Mouse (Mus musculus) CD4-positive, CD25-positive, alpha-beta regulatory T cell, adult 4 months (primary cell): Measurements from ENCODE around the gene Whamm. TPM values are rescaled to one million over a fixed set of nuclear protein-coding genes. Genes with fewer than 3 reads are reported as not detected.
A peak's percentile ranks its signal among the peaks of the same experiment; 100 is the strongest.

Experiments used
- ATAC-seq: one replicate; pipeline ENCODE4 v1.8.0; 2017
- polyA plus RNA-seq, 2 experiments: library from polyadenylated mRNA; unstranded; fragments of 100-300 nt; shearing (Covaris generic); gene quantifications; one replicate each; pipeline ENCODE4 v1.2.1; 2017

Whamm gene
- 1 to 10 TPM; 3.1 to 5.5 TPM for polyA plus RNA-seq

GRCm38 (mm10) chr7:81571108-81571940 lies at the start of gene Whamm:
TSS of gene Whamm (plus strand) at chr7:81571266.
- peak; percentile 95 for ATAC-seq

DNA sequence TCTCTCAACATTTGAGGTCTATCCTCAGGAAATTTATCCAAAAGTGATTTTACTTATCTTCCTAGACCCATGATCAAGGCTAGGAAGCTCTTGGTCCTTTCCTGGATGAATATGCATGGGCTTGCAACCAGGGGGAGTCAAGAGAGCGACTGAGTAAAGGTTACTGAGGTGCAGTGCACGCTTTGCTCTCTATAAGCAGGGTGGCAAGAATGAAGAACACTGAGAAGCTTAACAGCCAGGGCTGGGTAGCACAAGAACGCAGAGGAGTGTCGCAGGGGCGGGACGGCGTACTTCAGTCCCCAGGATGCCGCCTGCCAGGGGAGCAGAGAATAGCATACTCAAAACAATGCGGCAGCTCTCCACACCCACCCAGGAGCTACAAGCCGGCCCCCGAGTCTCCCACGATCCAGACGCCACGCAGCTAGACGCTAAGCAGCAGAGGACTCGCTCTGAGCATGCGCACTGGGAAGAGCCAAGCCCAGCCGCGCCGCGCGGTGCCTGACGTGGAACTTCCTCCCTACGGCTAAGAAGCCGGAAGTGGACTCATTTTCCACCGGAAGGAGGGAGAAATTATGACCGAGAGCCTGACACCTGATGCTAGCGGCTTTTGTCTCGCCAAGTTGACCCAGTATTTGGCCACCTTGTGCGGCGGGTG lies 47.9 kb upstream of the Whamm start:
- peak; percentile 95 for ATAC-seq

DNA sequence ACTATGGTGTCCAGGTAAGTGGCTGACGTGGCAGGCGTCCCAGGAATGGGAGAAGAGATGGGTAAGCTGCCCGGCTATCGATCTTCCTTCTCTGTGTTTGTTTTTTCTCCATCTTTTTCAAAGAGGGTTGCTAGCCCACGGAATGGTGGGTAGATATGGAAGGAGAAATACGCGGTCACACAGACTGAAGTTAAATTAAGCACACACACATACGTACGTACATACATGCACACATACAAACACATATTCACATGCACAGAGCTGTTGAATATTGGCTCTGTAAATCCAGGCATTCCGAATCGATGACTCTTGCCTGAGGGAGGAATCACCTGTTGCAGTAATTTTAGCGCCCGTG lies 47.4 kb upstream of the Whamm start:
- ATAC-seq, result peak; percentile 42

DNA sequence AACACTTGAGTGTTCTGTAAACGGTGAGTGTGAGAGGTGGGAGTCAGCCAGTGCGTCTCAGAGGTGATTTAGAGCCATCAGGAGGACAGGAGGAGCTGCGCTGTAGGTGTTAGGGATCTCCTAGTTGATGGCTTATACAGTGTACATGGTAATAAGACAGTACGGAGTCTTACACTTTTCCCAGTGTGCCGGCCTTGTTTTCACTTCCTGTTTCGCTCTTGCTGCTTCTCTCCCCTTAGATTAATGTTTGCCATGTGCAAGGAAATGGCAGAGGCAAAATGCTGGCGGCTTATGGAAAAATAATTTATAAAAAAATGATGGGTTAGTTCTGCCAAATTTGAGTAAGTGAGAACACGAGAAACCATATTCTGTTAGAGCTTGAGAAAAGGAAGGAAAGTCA lies 42.1 kb upstream of the Whamm start:
- no peak for ATAC-seq

GRCm38 (mm10) chr7:81531462-81531861 lies 39.6 kb upstream of the Whamm start:
- ATAC-seq, result no peak

GRCm38 (mm10) chr7:81536478-81536877 lies 34.6 kb upstream of the Whamm start:
- ATAC-seq, result no peak

- peak; percentile 81 for ATAC-seq
Observed at GRCm38 (mm10) chr7:81538070-81538675, 32.9 kb upstream of the Whamm start.

DNA sequence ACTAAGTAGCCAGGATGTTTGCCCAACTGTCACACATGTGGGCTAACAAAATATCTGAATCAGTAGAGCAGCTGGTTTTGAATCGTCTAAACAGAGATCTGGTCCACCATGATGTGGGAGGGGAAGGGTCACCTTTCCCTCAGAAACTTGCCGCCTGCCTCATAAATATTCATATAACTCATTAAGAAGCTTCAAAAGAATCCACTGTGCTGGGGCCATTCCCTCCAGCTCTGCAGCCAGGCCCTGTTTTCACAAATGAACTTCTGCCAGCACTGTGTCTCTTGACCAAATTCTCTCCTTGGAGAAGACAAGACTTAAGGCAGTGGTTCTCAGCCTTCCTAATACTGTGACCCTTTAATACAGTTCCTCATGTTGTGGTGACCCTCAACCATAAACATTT lies 31.5 kb upstream of the Whamm start:
- no peak for ATAC-seq

GRCm38 (mm10) chr7:81540999-81541398 lies 30.1 kb upstream of the Whamm start:
- no peak for ATAC-seq

DNA sequence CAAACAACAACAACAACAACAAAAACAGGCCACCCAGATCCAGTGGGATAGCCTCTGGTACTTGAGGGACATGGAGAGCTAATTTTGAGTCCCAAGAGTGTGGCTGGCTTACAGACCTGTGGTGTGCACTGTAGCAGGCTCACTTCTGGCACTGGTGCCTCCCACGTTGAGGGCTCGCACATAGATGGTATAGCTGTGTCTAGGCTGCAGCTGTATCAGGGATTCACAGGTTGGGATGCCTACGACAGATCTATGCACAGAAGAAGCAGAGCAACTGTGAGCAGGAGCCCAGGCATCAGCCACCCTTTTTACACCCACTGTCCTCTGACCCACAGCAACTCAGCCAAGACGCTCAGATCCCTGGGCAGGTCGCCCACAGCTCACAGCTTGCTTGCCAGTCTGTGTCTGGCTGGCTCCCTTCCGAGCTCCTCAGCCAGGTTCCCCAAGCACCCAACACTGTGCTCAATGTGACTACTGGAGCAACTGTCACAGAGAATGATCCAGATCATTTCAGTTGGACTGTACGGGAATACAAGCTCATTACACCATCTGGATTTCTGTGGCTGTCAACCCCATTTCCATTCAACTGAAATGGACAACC lies 29.0 kb upstream of the Whamm start:
- ATAC-seq, result no peak

DNA sequence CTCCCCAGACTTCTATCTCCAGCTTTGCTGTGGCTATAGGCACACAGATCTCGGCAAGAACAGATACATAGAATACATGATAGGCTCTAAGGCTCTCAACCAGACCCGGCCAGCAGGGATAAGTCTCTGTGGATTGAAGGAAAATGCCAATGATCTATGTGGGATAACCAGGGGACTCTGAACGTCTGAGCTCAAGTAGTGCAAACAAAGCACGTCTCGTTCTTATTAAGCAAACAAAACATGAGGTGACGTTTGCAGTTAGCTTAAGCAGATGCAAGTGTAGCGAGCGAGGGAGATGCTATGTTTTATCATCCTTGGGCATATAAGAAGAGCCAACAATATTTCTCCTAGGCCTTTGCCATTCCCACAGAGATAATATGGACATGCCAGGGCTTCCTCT lies 28.1 kb upstream of the Whamm start:
- no peak for ATAC-seq

- peak; percentile 68 for ATAC-seq
Observed at GRCm38 (mm10) chr7:81548864-81549263, 22.2 kb upstream of the Whamm start.

- no peak for ATAC-seq
Observed at GRCm38 (mm10) chr7:81553589-81553988, 17.5 kb upstream of the Whamm start.

DNA sequence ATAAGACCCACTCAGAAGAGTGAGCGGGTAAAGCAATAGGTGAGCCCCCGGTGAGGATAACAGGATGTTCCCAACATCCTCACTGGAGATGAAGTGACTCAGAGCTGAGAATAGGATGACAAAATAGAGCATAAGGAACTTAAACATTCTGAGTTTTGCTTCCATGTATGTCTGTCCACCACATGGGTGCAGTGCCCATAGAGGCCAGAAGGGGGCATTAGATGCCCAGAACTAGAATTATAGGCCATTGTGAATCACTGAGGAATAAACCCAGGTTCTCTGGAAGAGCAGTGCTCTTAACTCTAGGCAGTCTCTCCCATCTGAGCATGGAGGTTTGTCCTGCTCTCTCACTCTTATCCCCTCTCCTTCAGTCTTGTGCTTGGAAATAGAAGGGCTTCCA lies 16.7 kb upstream of the Whamm start:
- ATAC-seq, result no peak

DNA sequence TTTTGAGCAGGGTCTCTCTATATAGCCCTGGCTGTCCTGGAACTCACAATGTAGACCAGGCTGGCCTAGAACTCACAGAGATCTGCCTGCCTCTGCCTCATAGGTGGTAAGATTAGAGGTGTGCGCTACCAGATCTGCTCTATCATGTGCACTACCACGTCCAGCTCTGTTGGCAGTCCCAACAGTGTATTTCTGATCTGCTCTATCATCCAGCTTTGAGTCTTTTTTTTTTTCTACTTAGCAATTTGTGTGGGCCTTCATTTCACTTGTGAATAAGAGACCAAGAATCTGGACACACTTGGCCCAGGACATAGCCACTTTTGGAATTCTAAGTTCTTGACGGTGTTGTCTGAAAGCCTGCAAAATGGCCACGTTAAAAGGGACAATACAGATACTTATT lies 14.2 kb upstream of the Whamm start:
- no peak for ATAC-seq

GRCm38 (mm10) chr7:81557252-81557984 lies 13.6 kb upstream of the Whamm start:
- no peak for ATAC-seq

- ATAC-seq, result no peak
Observed at GRCm38 (mm10) chr7:81557985-81558360, 13.1 kb upstream of the Whamm start.

DNA sequence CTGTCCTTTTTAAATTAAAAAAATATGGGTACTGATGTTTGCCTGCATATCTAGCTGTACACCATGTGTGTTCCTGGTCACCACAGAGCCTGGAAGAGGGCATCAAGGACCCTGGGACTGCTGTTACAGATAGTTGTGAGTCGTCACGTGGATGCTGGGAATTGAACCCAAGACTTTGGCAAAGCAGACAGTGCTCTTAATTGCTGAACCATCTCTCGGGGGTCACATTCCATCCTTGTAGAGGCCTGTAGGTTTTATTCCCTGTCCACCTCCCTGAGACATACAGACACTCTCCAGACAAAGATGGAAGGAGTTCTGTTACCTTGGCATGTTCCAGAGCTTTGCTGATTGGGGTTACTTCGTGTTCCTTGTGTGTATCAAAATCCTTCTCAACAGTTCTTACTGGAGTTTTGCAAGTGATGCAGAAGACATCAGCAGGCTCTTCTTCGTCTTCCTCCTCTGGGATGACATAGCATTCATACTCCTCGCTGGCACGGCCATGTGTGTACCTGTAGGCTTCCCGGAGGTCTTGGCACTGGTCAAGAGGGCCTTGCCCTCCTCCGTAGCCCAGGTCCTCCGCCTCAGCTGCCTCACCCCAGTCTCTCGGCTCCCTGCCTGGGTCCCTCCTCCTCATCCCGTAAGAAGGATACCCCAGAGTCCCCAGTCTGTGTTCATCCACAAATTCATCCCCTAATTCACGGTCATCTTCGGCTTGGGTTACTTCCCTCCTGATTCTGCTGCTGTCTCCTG lies 11.7 kb upstream of the Whamm start:
- ATAC-seq, result no peak

- ATAC-seq, result no peak
Observed at GRCm38 (mm10) chr7:81560101-81561049, 10.7 kb upstream of the Whamm start.

- no peak for ATAC-seq
Observed at GRCm38 (mm10) chr7:81561211-81561610, 9.9 kb upstream of the Whamm start.

- ATAC-seq, result no peak
Observed at GRCm38 (mm10) chr7:81563506-81564015, 7.5 kb upstream of the Whamm start.
